Mouse (Mus musculus) erythroblast, embryonic 14.5 days (primary cell): ENCODE data around the gene Isyna1.

Experiments
- GATA1 ChIP-seq: IDR thresholded peaks from 2 replicates; pipeline ENCODE4 v1.6.1; 2012; ENCODE audit warnings: low read length, inconsistent platforms, mixed read lengths
- TAL1 ChIP-seq: IDR thresholded peaks from 3 replicates; pipeline ENCODE4 v1.6.1; 2012; ENCODE audit warnings: low read length, inconsistent platforms, mixed read lengths

- TF ChIP-seq GATA1 (no peak), TAL1 (no peak)
Measured at GRCm38 (mm10) chr8:70555079-70555747, 39.0 kb upstream of the Isyna1 start.
